Mouse (Mus musculus): ENCODE results near the gene 4930449I24Rik.

DNA sequence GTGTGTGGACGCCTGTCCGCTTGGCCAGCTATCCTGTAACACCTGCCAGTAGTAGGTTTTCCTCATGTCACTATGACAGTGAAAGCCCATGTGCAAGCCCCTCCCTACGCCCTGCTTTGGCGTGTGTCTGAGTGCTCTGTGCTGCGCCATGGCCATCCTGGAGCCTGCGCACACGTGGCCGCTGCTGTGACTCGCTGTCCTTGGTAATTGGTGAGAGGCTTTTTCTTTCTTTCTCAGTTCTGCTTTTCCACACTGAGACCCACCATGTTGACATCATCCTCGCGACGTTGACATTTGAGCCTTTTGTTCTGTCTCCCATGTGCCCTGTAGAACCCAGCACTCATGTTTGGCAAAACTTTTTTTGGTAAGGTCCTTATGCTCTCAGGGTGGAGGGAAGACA is 30.4 kb upstream of the 4930449I24Rik start:
- TF ChIP-seq POLR2A (IDR thresholded peaks at IDR 0.05; ENCODE audit: insufficient read depth, low read depth, low read length), result no peak
- TF ChIP-seq CTCF (IDR thresholded peaks at IDR 0.05; ENCODE audit: insufficient read depth, low read depth, low read length), result no peak
